Mouse (Mus musculus): ENCODE results near the gene Tmed11. TPM values are rescaled to one million over a fixed set of nuclear protein-coding genes. Genes with fewer than 3 reads are reported as not detected.

Gene Tmed11
- polyA plus RNA-seq, 1 experiment from 2014 or later: not detected

GRCm38 (mm10) chr5:108743856-108744255 is 51.3 kb downstream of the Tmed11 start:
- Histone ChIP-seq H3K4me1 (replicated peaks) (no peaks in the 10 kb centered on the region), H3K27ac (no peak overlapping the region), H3K9me3 (no peaks in the 10 kb centered on the region), H3K4me3 (replicated peaks) (no peak overlapping the region), H3K27me3 (no peaks in the 10 kb centered on the region), H3K9ac (replicated peaks) (no peak overlapping the region), H3K4me2 (replicated peaks) (no peak overlapping the region), H3K36me3 (no peaks in the 10 kb centered on the region)
- 71% methylated on average over 2 of the region's 2 CpGs for WGBS
- ATAC-seq: no peak

- H3K9ac ChIP-seq (replicated peaks): no peak overlapping the region
- no peaks in the 10 kb centered on the region for H3K27me3 ChIP-seq
- H3K4me1 ChIP-seq (replicated peaks): no peaks in the 10 kb centered on the region
- WGBS: 72% methylated on average over 2 of the region's 2 CpGs
- no peaks in the 10 kb centered on the region for H3K36me3 ChIP-seq
- H3K9me3 ChIP-seq: no peaks in the 10 kb centered on the region
- ATAC-seq: no peak
- no peak overlapping the region for H3K4me3 ChIP-seq (replicated peaks)
- no peak overlapping the region for H3K27ac ChIP-seq
- no peak overlapping the region for H3K4me2 ChIP-seq (replicated peaks)
Measured at GRCm38 (mm10) chr5:108742596-108742995, 52.6 kb downstream of the Tmed11 start.

- H3K36me3 ChIP-seq: no peaks in the 10 kb centered on the region
- H3K9me3 ChIP-seq: no peaks in the 10 kb centered on the region
- H3K27ac ChIP-seq: no peak overlapping the region
- no peak overlapping the region for H3K4me2 ChIP-seq (replicated peaks)
- no peak for ATAC-seq
- H3K4me3 ChIP-seq (replicated peaks): no peak overlapping the region
- WGBS: 83% methylated on average over 2 of the region's 2 CpGs
- no peaks in the 10 kb centered on the region for H3K4me1 ChIP-seq (replicated peaks)
- no peak overlapping the region for H3K9ac ChIP-seq (replicated peaks)
- H3K27me3 ChIP-seq: no peaks in the 10 kb centered on the region
Measured at GRCm38 (mm10) chr5:108741844-108742243, 53.3 kb downstream of the Tmed11 start.

GRCm38 (mm10) chr5:108727425-108727824 is 67.7 kb downstream of the Tmed11 start:
- no peaks in the 10 kb centered on the region for H3K27me3 ChIP-seq
- H3K4me3 ChIP-seq (replicated peaks): no peak overlapping the region
- H3K27ac ChIP-seq: no peak overlapping the region
- no peaks in the 10 kb centered on the region for H3K4me1 ChIP-seq (replicated peaks)
- H3K36me3 ChIP-seq: no peaks in the 10 kb centered on the region
- H3K9ac ChIP-seq (replicated peaks): no peak overlapping the region
- H3K4me2 ChIP-seq (replicated peaks): no peak overlapping the region
- H3K9me3 ChIP-seq: no peaks in the 10 kb centered on the region
- 84% methylated on average over 1 of the region's 1 CpGs for WGBS
- ATAC-seq: no peak

Other genes with a start within 250 kb of the Tmed11 start
- 31.6 and 33.5 TPM in 2 replicates for gene Cplx1, start 245.3 kb downstream of the Tmed11 start, polyA plus RNA-seq (2015; fragmentation: Nextera tagmentation; extraction: Ambion mirVana)
- gene Gak, start 165.6 kb downstream of the Tmed11 start, polyA plus RNA-seq (2015; fragmentation: Nextera tagmentation; extraction: Ambion mirVana): 50.3 and 51.7 TPM in 2 replicates
- 23.7 and 23.8 TPM in 2 replicates for gene Tmem175, start 165.6 kb downstream of the Tmed11 start, polyA plus RNA-seq (2015; fragmentation: Nextera tagmentation; extraction: Ambion mirVana)
- 10.6 and 10.7 TPM in 2 replicates for gene Idua, start 135.0 kb downstream of the Tmed11 start, polyA plus RNA-seq (2015; fragmentation: Nextera tagmentation; extraction: Ambion mirVana)
- gene Dgkq, start 125.7 kb downstream of the Tmed11 start, polyA plus RNA-seq (2015; fragmentation: Nextera tagmentation; extraction: Ambion mirVana): 23.7 and 26.6 TPM in 2 replicates
- gene Slc26a1, start 119.8 kb downstream of the Tmed11 start, polyA plus RNA-seq (2015; fragmentation: Nextera tagmentation; extraction: Ambion mirVana): 1.7 and 2.6 TPM in 2 replicates
- gene Fgfrl1, start 103.0 kb downstream of the Tmed11 start, polyA plus RNA-seq (2015; fragmentation: Nextera tagmentation; extraction: Ambion mirVana): 4.0 and 5.3 TPM in 2 replicates
- gene Rnf212, start 20.4 kb downstream of the Tmed11 start, polyA plus RNA-seq (2015; fragmentation: Nextera tagmentation; extraction: Ambion mirVana): not detected in 2 replicates
- gene Vmn2r8, start 13.5 kb upstream of the Tmed11 start, polyA plus RNA-seq (2015; fragmentation: Nextera tagmentation; extraction: Ambion mirVana): not detected in 2 replicates
- gene Vmn2r9, start 57.2 kb upstream of the Tmed11 start, polyA plus RNA-seq (2015; fragmentation: Nextera tagmentation; extraction: Ambion mirVana): not detected in 2 replicates
- not detected in 2 replicates for gene Vmn2r10, start 211.2 kb upstream of the Tmed11 start, polyA plus RNA-seq (2015; fragmentation: Nextera tagmentation; extraction: Ambion mirVana)